Mouse (Mus musculus) liver, embryonic 14.5 days (tissue): ENCODE results near the gene Trappc3l. TPM values are rescaled to one million over a fixed set of nuclear protein-coding genes. Genes with fewer than 3 reads are reported as not detected.

Source experiments
- ATAC-seq: fragments of 200-750 bp; cut with Nextera tagmentation; 2 replicates; pipeline ENCODE4 v1.8.0; 2017; ENCODE audit warnings: moderate number of reproducible peaks, mild to moderate bottlenecking, moderate library complexity; ENCODE audit not compliant: insufficient read depth
- DNase-seq, 3 experiments: peaks; one replicate each; pipeline ENCODE4 v3.0.0-alpha.2; 2012 to 2013; ENCODE audit warnings: low read depth in 3 of 3, low spot score in 3 of 3
- H3K27ac ChIP-seq: fragments of 300-500 bp; sonication (generic); 2 replicates; pipeline ENCODE4 v1.5.1; 2014; ENCODE audit warnings: moderate library complexity, mild to moderate bottlenecking, control low read depth, inconsistent platforms
- H3K27me3 ChIP-seq: fragments of 300-500 bp; sonication (generic); 2 replicates; pipeline ENCODE4 v1.6.1; 2014; ENCODE audit warnings: mild to moderate bottlenecking, low read length, moderate library complexity; ENCODE audit not compliant: control insufficient read depth, insufficient read depth
- H3K36me3 ChIP-seq: fragments of 300-500 bp; sonication (generic); replicated peaks from 2 replicates; pipeline ENCODE4 v1.6.1; 2014; ENCODE audit warnings: low read depth; ENCODE audit not compliant: control insufficient read depth, insufficient read depth
- H3K4me1 ChIP-seq, 2 experiments: fragments of 200-500 bp in 1 of 2; fragments of 300-500 bp in 1 of 2; sonication (generic) in 1 of 2; replicated peaks; 2 replicates each; pipeline ENCODE4 v1.6.1; 2012 to 2014; ENCODE audit warnings: antibody characterized with exemption in 1 of 2, inconsistent platforms in 1 of 2, low read length in 1 of 2; ENCODE audit not compliant: control insufficient read depth in 2 of 2, insufficient read depth in 2 of 2
- H3K4me2 ChIP-seq: fragments of 300-500 bp; sonication (generic); 2 replicates; pipeline ENCODE4 v1.6.1; 2014; ENCODE audit warnings: low read depth, mild to moderate bottlenecking, control low read depth, moderate library complexity
- H3K4me3 ChIP-seq, 2 experiments: fragments of 200-500 bp in 1 of 2; fragments of 300-500 bp in 1 of 2; sonication (generic) in 1 of 2; 2 replicates each; pipeline ENCODE4 v1.5.1; 2012 to 2014; ENCODE audit warnings: low read depth in 2 of 2, low read length in 2 of 2, mild to moderate bottlenecking in 2 of 2, control low read depth in 1 of 2, inconsistent platforms in 1 of 2, moderate library complexity in 1 of 2; ENCODE audit not compliant: insufficient read depth in 1 of 2
- H3K9ac ChIP-seq: fragments of 300-500 bp; sonication (generic); replicated peaks from 2 replicates; pipeline ENCODE4 v1.6.1; 2014; ENCODE audit warnings: mild to moderate bottlenecking, control low read depth, moderate library complexity
- H3K9me3 ChIP-seq: fragments of 300-500 bp; sonication (generic); 2 replicates; pipeline ENCODE4 v1.6.1; 2016; ENCODE audit warnings: low read length, mixed read lengths; ENCODE audit not compliant: control insufficient read depth
- CTCF ChIP-seq: IDR thresholded peaks from 2 replicates; pipeline ENCODE4 v1.5.1; 2016; ENCODE audit warnings: antibody characterized with exemption, low read depth, control low read depth
- EP300 ChIP-seq: IDR thresholded peaks from 2 replicates; pipeline ENCODE4 v1.6.1; 2016; ENCODE audit warnings: antibody characterized with exemption, low read depth
- WGBS: fragments of 180-500 bp; shearing (Covaris S2); extraction: QIAGEN DNeasy Blood & Tissue Kit; methylation state at CpG from one replicate; pipeline ENCODE4 v1.1.7; 2014; ENCODE audit not compliant: insufficient replicate concordance; 5-methylcytosine and 5-hydroxymethylcytosine counted together
- polyA plus RNA-seq, 2 experiments: library from polyadenylated mRNA; depleted of rRNA in 1 of 2; stranded (reverse) in 1 of 2; unstranded in 1 of 2; fragments of >200 nt; fragmentation: Nextera tagmentation in 1 of 2; extraction: Ambion mirVana in 1 of 2; gene quantifications; 2 replicates each; pipeline versions ENCODE4 v1.2.1 to v1.2.3; 2012 to 2014

The Trappc3l gene
- polyA plus RNA-seq, 2 experiments, result not detected

DNA sequence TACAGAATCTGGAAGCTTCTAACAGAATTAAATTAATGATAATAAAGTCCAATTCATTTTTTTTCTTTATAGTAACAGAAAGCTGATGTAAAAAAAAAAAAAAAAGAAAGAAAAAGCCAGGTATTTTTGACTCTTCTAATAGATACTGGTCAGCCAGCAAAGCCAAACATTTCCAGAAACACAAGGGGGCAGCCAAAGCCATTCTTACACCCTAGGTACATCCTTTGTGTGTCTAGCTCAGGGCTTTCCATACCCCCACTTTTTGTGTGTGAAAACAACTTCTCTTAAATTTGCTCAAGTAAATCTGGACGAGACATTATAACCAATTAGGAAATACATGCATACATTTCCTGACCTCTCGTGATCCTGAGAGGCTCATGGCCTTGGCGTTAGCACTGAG is 114.4 kb downstream of the Trappc3l start:
- no peak overlapping the region for H3K4me2 ChIP-seq
- H3K9me3 ChIP-seq, result no peaks in the 10 kb centered on the region
- WGBS, result 60% methylated on average over 3 of the region's 3 CpGs
- H3K36me3 ChIP-seq, result no peaks in the 10 kb centered on the region
- DNase-seq (no peak), ATAC-seq (no peak)
- H3K27ac ChIP-seq, result no peak overlapping the region
- TF ChIP-seq EP300, result no peak
- TF ChIP-seq CTCF, result no peak
- no peak overlapping the region for H3K9ac ChIP-seq
- no peak overlapping the region for H3K4me3 ChIP-seq
- no peaks in the 10 kb centered on the region for H3K27me3 ChIP-seq
- no peaks in the 10 kb centered on the region for H3K4me1 ChIP-seq

GRCm38 (mm10) chr10:34155796-34156554 is 118.6 kb downstream of the Trappc3l start:
- TF ChIP-seq CTCF, result no peak
- no peak for TF ChIP-seq EP300
- Histone ChIP-seq H3K36me3 (no peaks in the 10 kb centered on the region), H3K27ac (no peak overlapping the region), H3K4me2 (no peak overlapping the region), H3K4me1 (no peaks in the 10 kb centered on the region), H3K4me3 (no peak overlapping the region), H3K9ac (no peak overlapping the region), H3K27me3 (no peaks in the 10 kb centered on the region), H3K9me3 (no peaks in the 10 kb centered on the region)
- ATAC-seq (no peak), DNase-seq (no peak)
- WGBS, result 69% methylated on average over 12 of the region's 12 CpGs

Other genes with a start within 250 kb of the Trappc3l start
- 0.03 TPM in 1 of 2 replicates, not detected in the other for gene Sult3a1, start 179.9 kb upstream of the Trappc3l start, polyA plus RNA-seq (2012; rRNA removed)
- not detected in 2 replicates for gene Sult3a1, start 179.9 kb upstream of the Trappc3l start, polyA plus RNA-seq (2014; fragmentation: Nextera tagmentation; extraction: Ambion mirVana)
- gene Rsph4a, start 132.5 kb upstream of the Trappc3l start, polyA plus RNA-seq (2012; rRNA removed), result not detected in 2 replicates
- not detected in 2 replicates for gene Rsph4a, start 132.5 kb upstream of the Trappc3l start, polyA plus RNA-seq (2014; fragmentation: Nextera tagmentation; extraction: Ambion mirVana)
- 3.0 and 3.9 TPM in 2 replicates for gene Zup1, start 86.3 kb upstream of the Trappc3l start, polyA plus RNA-seq (2012; rRNA removed)
- gene Zup1, start 86.3 kb upstream of the Trappc3l start, polyA plus RNA-seq (2014; fragmentation: Nextera tagmentation; extraction: Ambion mirVana), result 6.8 and 7.3 TPM in 2 replicates
- gene Rwdd1, start 18.0 kb upstream of the Trappc3l start, polyA plus RNA-seq (2012; rRNA removed), result 15.7 and 30.7 TPM in 2 replicates
- gene Rwdd1, start 18.0 kb upstream of the Trappc3l start, polyA plus RNA-seq (2014; fragmentation: Nextera tagmentation; extraction: Ambion mirVana), result 47.6 and 49.6 TPM in 2 replicates
- gene Calhm4, start 6.7 kb downstream of the Trappc3l start, polyA plus RNA-seq (2012; rRNA removed), result not detected in 2 replicates
- not detected in 2 replicates for gene Calhm4, start 6.7 kb downstream of the Trappc3l start, polyA plus RNA-seq (2014; fragmentation: Nextera tagmentation; extraction: Ambion mirVana)
- 0.01 and 0.02 TPM in 2 replicates for gene Calhm5, start 58.9 kb downstream of the Trappc3l start, polyA plus RNA-seq (2012; rRNA removed)
- 0.01 TPM in 1 of 2 replicates, not detected in the other for gene Calhm5, start 58.9 kb downstream of the Trappc3l start, polyA plus RNA-seq (2014; fragmentation: Nextera tagmentation; extraction: Ambion mirVana)
- gene Calhm6, start 90.4 kb downstream of the Trappc3l start, polyA plus RNA-seq (2012; rRNA removed), result 0.81 and 1.1 TPM in 2 replicates
- 1.2 and 1.3 TPM in 2 replicates for gene Calhm6, start 90.4 kb downstream of the Trappc3l start, polyA plus RNA-seq (2014; fragmentation: Nextera tagmentation; extraction: Ambion mirVana)
- 2.7 and 2.8 TPM in 2 replicates for gene Dse, start 170.1 kb downstream of the Trappc3l start, polyA plus RNA-seq (2012; rRNA removed)
- 5.7 and 6.1 TPM in 2 replicates for gene Dse, start 170.1 kb downstream of the Trappc3l start, polyA plus RNA-seq (2014; fragmentation: Nextera tagmentation; extraction: Ambion mirVana)
- 8.4 and 11.2 TPM in 2 replicates for gene Tspyl1, start 244.6 kb downstream of the Trappc3l start, polyA plus RNA-seq (2012; rRNA removed)
- gene Tspyl1, start 244.6 kb downstream of the Trappc3l start, polyA plus RNA-seq (2014; fragmentation: Nextera tagmentation; extraction: Ambion mirVana), result 13.0 and 13.5 TPM in 2 replicates